Mouse (Mus musculus): ENCODE measurements around the gene Dynll1. TPM values are rescaled to one million over a fixed set of nuclear protein-coding genes. Genes with fewer than 3 reads are reported as not detected.
"Not testable (repeated sequence)": the region's sequence is repeated elsewhere in the genome, so short reads cannot be mapped to it uniquely, and the experiment has no call there.

Dynll1 gene
- total RNA-seq, 2 experiments from 2014 or later, result 713 to 752 TPM

DNA sequence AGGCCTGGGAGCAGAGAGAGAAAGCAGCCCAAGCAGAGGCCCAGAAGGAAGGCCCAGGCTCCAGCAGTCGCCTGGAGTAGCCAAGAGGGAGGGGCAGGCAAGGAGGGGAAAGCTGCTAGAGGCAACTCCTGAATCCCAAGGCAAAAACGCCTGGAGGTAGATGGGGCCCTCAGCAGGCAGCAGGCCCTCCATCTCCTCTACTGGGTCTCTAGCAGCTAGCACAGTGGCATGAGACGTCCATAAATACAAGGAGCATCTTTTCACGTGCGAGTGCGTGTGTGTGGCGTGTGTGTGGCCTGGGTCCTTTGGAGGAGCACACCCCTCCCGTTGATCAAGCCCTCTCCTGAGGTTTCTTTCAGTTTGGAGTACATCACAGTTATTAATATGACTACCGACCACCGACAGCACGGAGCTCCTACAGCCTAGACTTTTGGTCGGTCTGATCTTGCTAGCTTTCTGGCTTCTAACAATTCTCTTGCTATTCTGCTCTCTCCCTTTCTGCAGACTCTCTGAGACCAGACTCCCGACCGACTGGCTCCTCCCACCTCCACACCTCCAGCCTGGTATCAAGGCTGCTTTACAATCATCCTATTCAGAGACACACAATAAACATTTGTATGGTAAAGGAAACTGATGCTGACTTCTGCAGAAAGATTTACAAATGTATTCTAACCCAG lies 16.3 kb upstream of the Dynll1 start:
- DNase-seq (ENCODE audit: low spot score in 2 of 2), result no peak
- intact Hi-C loops (cut with DNase I), result no loop called here

DNA sequence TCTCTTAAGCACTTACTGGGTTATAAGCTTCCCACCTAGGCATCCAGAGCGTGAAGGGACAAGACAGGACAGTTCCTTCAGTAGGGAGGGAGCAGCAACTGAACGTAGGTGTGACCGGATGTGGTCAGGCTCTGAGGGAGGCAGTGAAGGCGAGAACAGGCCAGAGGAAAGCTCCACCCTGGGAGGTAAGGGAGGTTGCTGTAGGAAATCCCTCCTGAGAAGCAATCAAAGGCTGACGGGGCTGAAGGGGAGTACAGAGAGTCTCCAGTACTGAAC lies 12.8 kb upstream of the Dynll1 start:
- intact Hi-C loops (cut with DNase I), result no loop called here
- no peak for DNase-seq (ENCODE audit: low spot score in 2 of 2)

DNA sequence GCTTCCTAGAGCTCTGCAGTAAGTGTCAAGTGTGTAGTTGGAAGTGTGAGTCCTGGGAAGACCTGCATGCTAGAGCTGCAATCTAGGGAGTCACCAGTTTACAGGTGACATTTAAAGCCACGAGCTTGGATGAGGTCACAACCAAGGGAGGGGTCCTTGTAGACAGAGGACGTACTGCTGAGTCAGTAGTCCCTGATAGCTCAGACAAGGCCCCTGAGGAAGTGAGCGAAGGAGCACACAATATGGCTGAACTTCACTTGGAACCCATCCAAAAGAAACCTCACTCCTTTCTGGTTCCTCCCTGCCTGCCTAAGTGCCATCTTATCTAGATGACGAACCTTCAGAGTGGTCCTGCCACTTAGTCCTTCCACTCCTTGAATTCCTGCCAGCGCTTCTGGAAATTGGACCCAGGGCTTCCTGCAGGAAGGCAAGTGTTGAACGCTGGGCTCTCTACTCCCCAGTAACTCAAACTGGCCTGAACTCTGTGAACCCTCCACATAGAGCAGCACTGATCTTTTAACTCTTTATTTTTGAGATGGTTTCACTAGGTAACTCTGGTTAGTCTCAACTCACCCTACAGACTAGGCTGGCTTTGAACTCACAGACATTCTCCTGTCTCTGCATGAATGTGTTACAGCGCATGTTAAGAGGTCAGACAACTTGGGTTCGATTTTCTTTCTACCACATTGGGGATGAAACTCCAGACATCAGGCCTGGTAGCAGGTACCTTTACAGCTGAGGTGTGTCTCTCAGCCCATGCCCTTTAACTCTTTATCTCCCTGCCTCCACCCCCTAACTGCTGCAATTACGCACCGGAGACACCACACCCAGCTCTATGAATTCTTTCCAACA lies 12.2 kb upstream of the Dynll1 start:
- DNase-seq (ENCODE audit: low spot score in 2 of 2), result peak in 1 of 2 experiments; percentile 1
- intact Hi-C loops (cut with DNase I), result no loop called here

DNA sequence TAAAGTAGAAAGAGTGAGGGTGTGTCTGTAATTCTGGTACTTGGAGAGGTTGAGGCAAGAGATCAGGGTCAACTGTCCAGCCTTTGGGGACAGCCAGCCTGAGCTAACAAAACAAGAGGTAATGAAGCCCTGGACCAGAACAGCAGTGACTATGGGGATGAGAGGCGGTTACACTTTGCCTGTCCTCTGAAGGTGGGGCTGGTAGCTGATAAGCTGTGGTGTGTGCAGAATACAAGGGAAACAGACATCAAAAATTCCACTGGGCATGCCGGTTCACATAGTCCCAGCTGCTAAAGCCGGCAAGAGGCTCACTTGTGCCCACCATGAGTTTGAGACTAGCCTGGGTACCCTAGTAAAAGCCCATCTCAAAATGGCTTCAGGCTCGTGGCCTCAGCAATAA lies 11.6 kb upstream of the Dynll1 start:
- DNase-seq (ENCODE audit: low spot score in 2 of 2), result no peak
- intact Hi-C loops (cut with DNase I), result no loop called here

DNA sequence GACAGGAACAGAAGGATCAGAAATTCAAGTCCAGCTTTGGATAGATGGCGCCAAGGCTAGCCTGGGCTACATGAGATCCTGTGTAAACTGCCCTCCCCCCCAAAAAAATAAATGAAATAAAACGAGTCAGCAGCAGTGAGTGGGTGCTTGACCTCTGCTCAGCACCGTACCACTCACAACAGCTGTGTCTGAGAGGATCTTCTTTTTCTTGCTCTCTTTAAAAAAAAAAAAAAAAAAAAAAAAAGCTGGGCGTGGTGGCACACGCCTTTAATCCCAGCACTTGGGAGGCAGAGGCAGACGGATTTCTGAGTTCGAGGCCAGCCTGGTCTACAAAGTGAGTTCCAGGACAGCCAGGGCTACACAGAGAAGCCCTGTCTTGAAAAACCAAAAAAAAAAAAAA lies 1.4 kb upstream of the Dynll1 start:
- intact Hi-C loops (cut with DNase I); DNase-seq (ENCODE audit: low spot score in 2 of 2): not testable (repeated sequence)

DNA sequence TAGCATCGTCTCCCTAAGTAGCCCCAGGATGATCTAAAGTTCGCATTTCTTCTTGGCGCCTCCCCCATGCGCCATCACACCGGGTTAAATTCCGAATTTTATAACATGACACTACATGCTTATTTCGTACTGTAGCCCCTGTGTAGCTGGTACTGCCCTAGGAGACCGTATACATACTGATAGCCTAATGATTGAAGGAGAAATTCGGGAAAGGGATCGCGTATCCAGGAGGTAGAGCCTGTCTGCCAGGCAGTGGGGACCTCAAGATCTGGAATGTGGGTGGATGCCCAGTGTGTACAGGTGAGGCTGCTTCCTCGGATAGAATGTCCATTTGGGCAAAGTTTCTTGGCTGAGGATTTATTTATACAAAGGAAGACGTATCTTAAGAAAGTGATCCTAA lies 816 bp upstream of the Dynll1 start:
- no peak for DNase-seq (ENCODE audit: low spot score in 2 of 2)
- intact Hi-C loops (cut with DNase I), result loop anchor here (1.0 to 2.0 kb wide), 3 partner anchors 26 to 39 kb away; partner anchors contain the start of genes Gatc, Rnf10, Srsf9 and Triap1

DNA sequence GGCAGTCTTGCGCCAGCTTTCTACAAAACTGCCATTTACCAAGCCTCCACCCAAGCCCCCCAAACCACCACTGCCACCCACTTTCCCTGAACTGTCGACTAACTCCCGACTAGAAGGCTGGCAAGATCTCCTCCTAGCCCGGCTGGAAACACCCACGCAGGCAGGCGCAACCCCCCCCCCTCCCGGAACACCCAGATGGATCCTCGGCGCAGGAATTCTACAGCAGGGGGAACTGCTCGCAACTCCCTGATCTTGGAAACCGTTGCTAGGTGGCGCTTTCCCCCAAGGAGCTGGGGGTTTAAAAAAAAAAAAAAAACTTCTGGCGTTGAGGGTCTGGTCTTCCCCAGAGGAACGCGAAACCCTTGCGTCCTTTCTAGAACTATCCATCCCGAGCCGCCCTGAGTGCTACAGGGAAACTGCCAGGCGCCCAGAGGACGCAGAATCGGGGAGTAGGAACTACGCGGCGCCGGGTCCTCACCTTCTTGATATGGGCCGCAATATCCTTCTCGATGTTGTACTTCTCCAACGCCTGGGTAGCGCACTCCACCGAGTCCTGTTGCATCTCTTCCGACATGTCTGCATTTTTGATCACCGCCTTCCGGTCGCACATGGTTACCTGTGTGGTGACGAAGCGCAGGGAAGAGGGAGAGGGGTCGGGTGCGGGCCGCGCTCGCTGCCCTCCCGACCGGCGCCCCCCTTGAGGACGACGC lies 609 bp downstream of the Dynll1 start:
- intact Hi-C loops (cut with DNase I), result loop anchor here (1.0 to 2.0 kb wide), 3 partner anchors 19 to 41 kb away; partner anchors contain the start of genes Gatc, Rnf10 and Triap1
- DNase-seq (ENCODE audit: low spot score in 2 of 2), result peak; percentile 55 to 82

DNA sequence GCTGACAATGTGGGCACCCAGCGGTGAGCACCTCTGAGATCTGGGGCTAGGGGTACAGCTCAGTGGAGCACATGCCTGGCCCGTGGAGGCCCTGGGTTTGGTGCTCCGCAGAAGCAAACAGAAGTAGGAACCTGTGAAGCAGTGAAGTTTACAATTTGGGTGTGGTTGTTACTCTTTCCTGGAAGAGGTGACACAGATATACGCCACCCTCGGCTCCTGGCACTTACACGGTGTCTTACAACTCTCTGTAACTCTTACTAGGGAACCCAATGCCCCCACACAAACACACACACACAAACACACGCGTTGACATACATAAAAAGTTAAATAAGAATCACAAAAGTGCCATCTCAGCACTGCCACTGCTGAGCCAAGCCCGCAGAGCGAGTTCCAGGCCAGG lies 4.5 kb downstream of the Dynll1 start:
- intact Hi-C loops (cut with DNase I), result loop anchor here (2.0 kb wide), 1 partner anchor 14 kb away; no protein-coding TSS in a partner anchor
- DNase-seq (ENCODE audit: low spot score in 2 of 2), result no peak

DNA sequence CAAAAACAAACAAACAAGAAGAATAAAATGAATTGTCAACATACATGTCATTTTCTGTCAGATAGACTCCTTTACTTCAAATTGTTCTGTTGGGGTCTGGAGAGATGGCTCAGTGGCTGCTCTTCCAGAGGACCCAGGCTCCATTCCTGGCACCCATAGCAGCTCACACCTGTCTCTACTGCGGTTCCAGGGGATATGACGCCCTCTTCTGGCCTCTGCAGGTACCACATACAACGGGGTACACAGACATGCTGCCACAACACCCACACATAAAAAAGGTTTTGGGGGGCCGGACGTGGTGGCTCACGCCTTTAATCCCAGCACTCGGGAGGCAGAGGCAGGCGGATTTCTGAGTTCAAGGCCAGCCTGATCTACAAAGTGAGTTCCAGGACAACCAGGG lies 6.6 kb downstream of the Dynll1 start:
- DNase-seq (ENCODE audit: low spot score in 2 of 2), result no peak
- intact Hi-C loops (cut with DNase I), result no loop called here

DNA sequence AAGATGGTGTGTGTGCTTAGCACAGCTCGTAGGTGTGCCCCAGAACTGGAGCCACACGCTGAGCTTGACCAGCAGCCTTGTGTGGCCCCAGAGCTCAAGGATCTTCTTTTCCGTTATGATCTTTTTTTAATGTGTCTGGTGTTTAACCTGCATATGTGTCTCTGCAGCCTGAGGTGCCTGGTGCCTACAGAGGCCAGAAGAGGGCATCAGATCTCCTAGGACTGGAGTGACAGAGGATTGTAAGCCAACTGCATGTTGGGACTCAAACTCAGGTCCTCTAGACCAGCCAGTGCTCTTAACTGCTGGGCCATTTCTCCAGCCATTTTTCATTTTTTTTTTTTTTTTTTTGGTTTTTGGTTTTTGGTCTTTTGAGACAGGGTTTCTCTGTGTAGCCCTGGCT lies 16.1 kb downstream of the Dynll1 start:
- intact Hi-C loops (cut with DNase I), result no loop called here
- DNase-seq (ENCODE audit: low spot score in 2 of 2), result no peak

DNA sequence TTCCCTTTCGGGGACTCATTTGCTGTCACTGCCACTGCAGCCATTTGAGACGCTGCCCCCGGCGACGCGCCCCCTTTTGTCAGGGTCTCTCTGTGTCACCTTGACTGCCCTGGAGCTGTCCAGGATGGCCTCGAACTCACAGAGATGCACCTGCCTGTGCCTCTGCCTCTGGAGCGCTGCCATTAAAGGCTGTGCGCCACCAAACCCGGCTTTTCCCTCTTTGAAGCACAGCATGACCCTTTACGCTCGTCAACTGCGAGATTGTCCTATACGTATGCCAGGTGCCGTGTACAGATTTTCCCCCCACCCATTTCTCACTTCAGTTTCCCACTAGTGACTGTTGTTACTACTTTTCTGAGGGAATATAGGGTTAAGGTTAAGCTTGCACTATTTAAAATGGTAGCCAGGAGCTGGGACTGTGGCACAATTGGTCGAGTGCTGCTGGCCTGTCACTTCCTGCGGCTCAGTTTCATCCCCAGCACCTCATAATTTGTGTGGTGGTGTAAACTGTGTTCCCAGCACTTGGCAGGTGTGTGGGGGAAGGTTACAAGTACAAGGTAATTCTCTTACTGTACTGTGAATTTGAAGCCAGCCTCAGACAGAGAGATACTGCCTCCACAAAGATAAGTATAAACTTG lies 20.6 kb downstream of the Dynll1 start:
- intact Hi-C loops (cut with DNase I), result no loop called here
- DNase-seq (ENCODE audit: low spot score in 2 of 2), result no peak

DNA sequence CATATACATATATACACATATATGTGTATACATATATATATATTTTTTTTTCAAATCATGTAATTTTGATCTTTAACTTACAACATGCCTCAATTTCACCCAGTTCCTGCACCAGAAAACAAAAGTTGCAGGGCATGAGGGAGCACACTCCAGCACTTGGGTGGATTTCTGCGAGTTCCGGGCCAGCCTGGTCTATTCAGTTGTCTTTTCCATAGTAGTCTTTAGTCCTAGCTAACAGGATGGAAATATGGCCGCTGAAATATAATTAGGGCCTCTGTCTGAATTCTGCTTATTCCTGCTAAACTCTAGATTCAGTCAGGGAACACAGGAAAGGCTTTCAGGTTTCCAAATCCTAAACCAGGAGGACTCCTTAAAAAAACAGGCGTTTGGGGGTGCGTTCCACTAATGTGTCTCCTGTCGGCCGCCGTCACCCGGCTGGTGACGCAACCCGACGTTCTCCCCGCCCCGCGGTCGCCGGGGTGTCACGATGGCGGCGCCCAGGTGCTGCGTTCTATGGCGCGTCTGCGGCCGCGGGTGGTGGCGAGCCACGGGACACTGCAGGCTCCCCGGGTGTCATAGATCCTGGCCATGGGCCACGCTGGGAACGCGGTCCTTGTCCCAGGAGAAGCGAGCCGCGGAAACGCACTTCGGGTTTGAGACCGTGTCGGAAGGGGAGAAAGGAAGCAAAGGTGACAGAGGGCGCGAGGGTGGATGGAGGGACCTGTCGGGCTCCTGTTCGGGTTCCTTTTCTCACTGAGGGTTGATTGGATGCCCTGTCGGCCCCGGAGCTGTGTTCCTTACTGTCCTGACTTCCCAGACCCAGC lies 21.4 kb downstream of the Dynll1 start, which contains the start of gene Coq5:
TSS of gene Coq5 (plus strand) at position 441 of the 824 bp plus-strand sequence.
- peak; percentile 89 to 90 for DNase-seq (ENCODE audit: low spot score in 2 of 2)
- intact Hi-C loops (cut with DNase I), result loop anchor here (1.0 kb wide), 1 partner anchor 40 kb away; no protein-coding TSS in a partner anchor

DNA sequence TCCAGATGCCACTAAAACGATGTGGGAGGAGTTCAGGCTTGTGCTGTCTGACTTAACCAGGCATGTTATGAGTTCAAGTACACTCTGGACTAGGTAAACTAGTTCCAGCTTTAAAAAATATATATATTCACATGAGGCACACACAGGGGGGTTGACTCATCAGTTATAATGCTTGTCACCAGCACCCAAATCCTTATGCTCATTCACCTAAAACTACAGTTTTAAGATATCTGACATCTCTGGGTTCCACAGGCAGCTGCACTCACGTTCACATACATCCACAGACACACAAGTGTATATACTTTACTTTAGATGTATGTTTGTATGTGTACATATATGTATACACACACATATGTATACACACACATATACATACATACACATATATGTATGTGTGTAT lies 22.0 kb downstream of the Dynll1 start:
- intact Hi-C loops (cut with DNase I), result loop anchor here (1.0 kb wide), 1 partner anchor 41 kb away; no protein-coding TSS in a partner anchor
- DNase-seq (ENCODE audit: low spot score in 2 of 2), result no peak

DNA sequence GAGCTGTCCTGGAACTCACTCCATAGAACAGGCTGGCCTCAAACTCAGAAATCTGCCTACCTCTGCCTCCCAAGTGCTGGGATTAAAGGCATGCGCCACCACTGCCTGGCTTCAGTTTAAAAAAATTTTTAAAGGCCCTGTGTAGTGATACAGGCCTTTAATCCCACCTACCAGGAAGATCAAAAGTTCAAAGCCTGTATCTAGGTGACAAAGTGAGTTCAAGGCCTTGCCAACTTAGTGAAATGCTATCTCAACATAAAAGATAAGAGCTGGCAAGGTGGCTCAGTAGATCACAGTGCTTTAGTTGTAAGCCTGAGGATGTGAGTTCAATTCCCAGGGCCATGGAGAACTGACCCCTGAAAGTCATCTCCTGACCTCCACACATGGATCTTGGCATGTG lies 22.7 kb downstream of the Dynll1 start:
- no peak for DNase-seq (ENCODE audit: low spot score in 2 of 2)
- intact Hi-C loops (cut with DNase I), result no loop called here

DNA sequence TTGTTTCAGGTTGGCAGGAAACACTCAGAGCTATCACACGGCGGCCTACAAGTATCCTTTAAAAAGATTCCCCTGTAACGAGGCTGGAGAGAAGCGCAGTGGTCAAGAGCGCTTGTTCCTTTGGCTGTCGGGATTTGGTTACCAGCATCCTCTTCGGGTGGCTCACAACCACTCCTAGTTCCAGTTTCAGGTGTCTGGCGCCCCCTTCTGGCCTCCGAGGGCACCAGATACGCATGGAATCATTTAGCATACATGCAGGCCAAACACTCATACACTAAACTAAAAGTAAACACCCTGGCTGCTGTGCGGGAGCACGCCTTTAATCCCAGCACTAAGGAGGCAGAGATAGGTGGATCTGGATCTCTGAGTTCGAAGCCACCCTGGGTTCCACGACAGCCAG lies 24.8 kb downstream of the Dynll1 start:
- DNase-seq (ENCODE audit: low spot score in 2 of 2), result no peak
- intact Hi-C loops (cut with DNase I), result no loop called here

DNA sequence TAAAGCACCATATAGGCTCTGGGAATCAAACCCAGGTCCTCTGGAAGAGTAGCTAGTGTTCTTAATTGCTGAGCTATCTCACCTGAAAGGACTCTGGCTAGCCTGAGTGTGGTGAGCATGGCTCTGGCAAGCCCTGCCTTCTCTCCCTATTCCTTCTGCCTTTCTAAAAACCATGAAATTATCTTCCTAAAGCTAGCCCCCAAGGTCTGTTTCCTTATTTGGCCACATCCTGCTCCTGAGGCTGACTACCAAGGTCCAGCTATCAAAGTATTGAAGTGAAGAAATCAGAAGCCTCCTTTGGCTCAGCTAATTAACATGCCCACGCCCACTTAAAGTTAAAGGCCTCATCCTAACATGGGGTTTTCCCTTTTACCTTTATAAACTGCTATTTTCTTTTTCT lies 26.0 kb downstream of the Dynll1 start:
- no peak for DNase-seq (ENCODE audit: low spot score in 2 of 2)
- intact Hi-C loops (cut with DNase I), result no loop called here

DNA sequence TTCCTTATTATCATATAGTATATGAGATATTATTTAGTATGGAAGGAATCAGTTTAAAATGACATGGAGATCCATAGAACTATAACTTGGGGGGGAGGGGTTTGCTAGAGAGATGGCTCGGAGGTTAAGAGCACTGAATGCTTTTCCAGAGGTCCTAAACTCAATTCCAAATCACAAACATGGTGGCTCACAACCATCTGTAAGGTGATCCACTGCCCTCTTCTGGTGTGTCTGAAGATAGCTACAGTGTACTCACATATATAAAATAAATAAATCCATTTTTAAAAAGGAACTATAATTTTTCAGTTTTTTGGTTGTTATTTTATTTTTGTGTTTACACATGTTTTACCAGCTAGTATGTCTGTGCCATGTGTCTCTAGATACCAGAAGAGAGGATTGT lies 26.4 kb downstream of the Dynll1 start:
- DNase-seq (ENCODE audit: low spot score in 2 of 2), result no peak
- intact Hi-C loops (cut with DNase I), result no loop called here

DNA sequence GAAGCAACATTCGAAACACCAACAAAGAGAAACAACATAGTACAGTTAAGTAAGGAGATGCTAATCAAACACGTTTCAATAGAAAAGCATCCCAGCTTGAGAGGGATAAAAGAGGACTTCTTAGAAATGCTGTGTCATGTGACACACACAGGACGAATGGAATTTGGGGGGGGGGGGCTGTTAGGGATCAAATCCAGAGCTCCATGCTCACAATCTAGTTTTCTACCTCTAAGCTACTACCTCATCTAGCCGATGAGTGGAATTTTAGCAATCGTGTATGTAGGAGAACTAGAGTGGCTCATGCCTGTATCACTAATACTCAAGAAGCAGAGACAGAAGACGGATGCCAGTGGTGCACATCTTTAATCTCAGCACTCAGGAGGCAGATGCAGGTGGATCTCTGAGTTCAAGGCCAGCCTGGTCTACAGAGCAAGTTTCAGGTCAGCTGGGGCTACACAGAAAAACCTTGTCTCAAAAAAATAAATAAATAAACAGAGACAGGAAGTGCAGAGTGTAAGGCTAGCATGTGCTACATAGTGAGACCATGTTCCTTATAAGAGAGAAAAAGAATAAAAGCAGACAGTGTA lies 27.2 kb downstream of the Dynll1 start:
- intact Hi-C loops (cut with DNase I), result loop anchor here (2.0 kb wide), 1 partner anchor 27 kb away; the partner anchor contains the start of gene Dynll1
- no peak for DNase-seq (ENCODE audit: low spot score in 2 of 2)
